Mouse (Mus musculus): ENCODE measurements around the gene Shisal2a. TPM values are rescaled to one million over a fixed set of nuclear protein-coding genes. Genes with fewer than 3 reads are reported as not detected.

Gene Shisal2a
- polyA plus RNA-seq (2017; shearing (Covaris generic)) = not detected

GRCm38 (mm10) chr4:108383183-108383714 lies at the start of gene Shisal2a:
Shisal2a (minus strand) TSS chr4:108383349.

DNA sequence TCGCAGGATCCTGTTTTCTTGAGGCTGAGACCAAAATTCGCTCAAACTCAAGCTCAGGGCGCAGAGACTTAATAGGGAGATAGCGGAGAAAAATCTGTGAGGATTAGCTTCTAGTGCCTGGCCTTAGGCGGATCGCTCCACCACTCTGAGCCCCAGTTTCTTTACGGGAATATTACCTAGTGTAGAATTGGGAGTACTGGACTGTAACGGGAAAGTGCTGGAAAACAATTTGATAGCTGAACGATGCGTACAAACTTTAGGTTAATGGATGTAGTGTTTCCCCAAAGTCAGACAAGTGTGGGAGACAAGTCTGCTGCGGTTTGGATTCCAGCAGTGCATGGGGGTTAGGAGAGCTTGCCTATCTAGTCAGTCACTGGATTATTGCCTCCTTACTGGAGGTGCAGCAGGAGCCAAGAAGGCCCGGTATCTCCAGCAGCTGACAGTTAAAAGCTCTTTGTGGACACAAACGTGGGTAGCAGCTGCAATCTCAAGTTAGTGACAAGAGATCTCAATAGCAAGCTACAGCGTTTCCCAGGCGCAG lies 23.8 kb upstream of the Shisal2a start, which contains the start of gene Gpx7:
TSS of gene Gpx7 (minus strand) at position 101 of the 541 bp plus-strand sequence.

GRCm38 (mm10) chr4:108327730-108328484 lies 55.2 kb downstream of the Shisal2a start, which contains the start of gene Coa7:
Coa7 (plus strand) TSS chr4:108328140.

Other genes with a start within 250 kb of the Shisal2a start
- gene Scp2, start 238.4 kb downstream of the Shisal2a start, polyA plus RNA-seq (2017; shearing (Covaris generic)) = 223 TPM
- 2.1 TPM for gene Echdc2, start 217.9 kb downstream of the Shisal2a start, polyA plus RNA-seq (2017; shearing (Covaris generic))
- gene Zyg11a, start 165.3 kb downstream of the Shisal2a start, polyA plus RNA-seq (2017; shearing (Covaris generic)) = not detected
- 21.8 TPM for gene Zyg11b, start 82.3 kb downstream of the Shisal2a start, polyA plus RNA-seq (2017; shearing (Covaris generic))
- gene Coa7, start 55.2 kb downstream of the Shisal2a start, polyA plus RNA-seq (2017; shearing (Covaris generic)) = 31.6 TPM
- not detected for gene Gpx7, start 23.6 kb upstream of the Shisal2a start, polyA plus RNA-seq (2017; shearing (Covaris generic))
- gene Tut4, start 76.1 kb upstream of the Shisal2a start, polyA plus RNA-seq (2017; shearing (Covaris generic)) = 185 TPM
- 72.7 TPM for gene Prpf38a, start 196.0 kb upstream of the Shisal2a start, polyA plus RNA-seq (2017; shearing (Covaris generic))
- gene Orc1, start 196.1 kb upstream of the Shisal2a start, polyA plus RNA-seq (2017; shearing (Covaris generic)) = 5.6 TPM
- gene Cc2d1b, start 236.6 kb upstream of the Shisal2a start, polyA plus RNA-seq (2017; shearing (Covaris generic)) = 69.2 TPM